Mouse (Mus musculus) 416B (cell line): Measurements from ENCODE around the gene Mgat4b.

Experiments
- DNase-seq: peaks from one replicate; pipeline ENCODE4 v3.0.0; 2011; ENCODE audit warnings: low read depth

Mgat4b gene

GRCm38 (mm10) chr11:50200613-50201012, 10.1 kb upstream of the Mgat4b start:
- DNase-seq: peak; percentile 51

GRCm38 (mm10) chr11:50201590-50201989, 9.1 kb upstream of the Mgat4b start:
- DNase-seq: no peak

GRCm38 (mm10) chr11:50203302-50203827, 7.3 kb upstream of the Mgat4b start:
- no peak for DNase-seq

- peak; percentile 39 for DNase-seq
Observed at GRCm38 (mm10) chr11:50205434-50205833, 5.3 kb upstream of the Mgat4b start.

- DNase-seq: no peak
Observed at GRCm38 (mm10) chr11:50206037-50206436, 4.7 kb upstream of the Mgat4b start.

GRCm38 (mm10) chr11:50207344-50207743, 3.3 kb upstream of the Mgat4b start:
- DNase-seq: no peak

GRCm38 (mm10) chr11:50208039-50208438, 2.7 kb upstream of the Mgat4b start:
- DNase-seq: no peak

GRCm38 (mm10) chr11:50210101-50210504, 587 bp upstream of the Mgat4b start:
- peak; percentile 96 for DNase-seq

- peak; percentile 53 for DNase-seq
Observed at GRCm38 (mm10) chr11:50211322-50212059, 801 bp downstream of the Mgat4b start.

- peak; percentile 88 for DNase-seq
Observed at GRCm38 (mm10) chr11:50212060-50212739, 1.5 kb downstream of the Mgat4b start.

GRCm38 (mm10) chr11:50212848-50213758, 2.4 kb downstream of the Mgat4b start:
- peak; percentile 95 for DNase-seq

- no peak for DNase-seq
Observed at GRCm38 (mm10) chr11:50214631-50215030, 3.9 kb downstream of the Mgat4b start.

- no peak for DNase-seq
Observed at GRCm38 (mm10) chr11:50215633-50216032, 4.9 kb downstream of the Mgat4b start.

- no peak for DNase-seq
Observed at GRCm38 (mm10) chr11:50216724-50217366, 6.2 kb downstream of the Mgat4b start.

GRCm38 (mm10) chr11:50217811-50218210, 7.1 kb downstream of the Mgat4b start:
- DNase-seq: no peak

- no peak for DNase-seq
Observed at GRCm38 (mm10) chr11:50219833-50220232, 9.1 kb downstream of the Mgat4b start.

GRCm38 (mm10) chr11:50222559-50223276, 12.0 kb downstream of the Mgat4b start:
- DNase-seq: peak; percentile 48

GRCm38 (mm10) chr11:50223783-50224662, 13.3 kb downstream of the Mgat4b start:
- no peak for DNase-seq

GRCm38 (mm10) chr11:50224671-50225530, 14.2 kb downstream of the Mgat4b start:
- peak; percentile 92 for DNase-seq
